Mouse (Mus musculus): ENCODE data around the gene Hist1h2bg.
A peak's percentile ranks its signal among the peaks of the same experiment; 100 is the strongest.
"Not testable (repeated sequence)": the region's sequence is repeated elsewhere in the genome, so short reads cannot be mapped to it uniquely, and the experiment has no call there.

Gene Hist1h2bg

GRCm38 (mm10) chr13:23582219-23583056 lies 11.2 kb downstream of the Hist1h2bg start:
- no peak for DNase-seq (ENCODE audit: low read depth, low spot score)

GRCm38 (mm10) chr13:23583387-23584068 lies 12.3 kb downstream of the Hist1h2bg start:
- DNase-seq (ENCODE audit: low read depth, low spot score) = no peak

GRCm38 (mm10) chr13:23584331-23584730 lies 13.1 kb downstream of the Hist1h2bg start:
- DNase-seq (ENCODE audit: low read depth, low spot score) = no peak

- peak; percentile 84 for DNase-seq (ENCODE audit: low read depth, low spot score)
Measured at GRCm38 (mm10) chr13:23585029-23585441, 13.8 kb downstream of the Hist1h2bg start.

- DNase-seq (ENCODE audit: low read depth, low spot score) = peak; percentile 91
Measured at GRCm38 (mm10) chr13:23585442-23586098, 14.4 kb downstream of the Hist1h2bg start.

GRCm38 (mm10) chr13:23586099-23586939 lies 15.1 kb downstream of the Hist1h2bg start:
- peak; percentile 46 for DNase-seq (ENCODE audit: low read depth, low spot score)

- DNase-seq (ENCODE audit: low read depth, low spot score) = no peak
Measured at GRCm38 (mm10) chr13:23586940-23587225, 15.7 kb downstream of the Hist1h2bg start.

GRCm38 (mm10) chr13:23591206-23591605 lies 20.0 kb downstream of the Hist1h2bg start:
- DNase-seq (ENCODE audit: low read depth, low spot score) = no peak

GRCm38 (mm10) chr13:23591886-23592285 lies 20.7 kb downstream of the Hist1h2bg start:
- DNase-seq (ENCODE audit: low read depth, low spot score) = not testable (repeated sequence)

GRCm38 (mm10) chr13:23592614-23593013 lies 21.4 kb downstream of the Hist1h2bg start:
- DNase-seq (ENCODE audit: low read depth, low spot score) = no peak

GRCm38 (mm10) chr13:23593051-23593770 lies 22.0 kb downstream of the Hist1h2bg start:
- peak; percentile 28 for DNase-seq (ENCODE audit: low read depth, low spot score)

- no peak for DNase-seq (ENCODE audit: low read depth, low spot score)
Measured at GRCm38 (mm10) chr13:23595185-23595584, 24.0 kb downstream of the Hist1h2bg start.

- DNase-seq (ENCODE audit: low read depth, low spot score) = no peak
Measured at GRCm38 (mm10) chr13:23595622-23596372, 24.6 kb downstream of the Hist1h2bg start.

- peak; percentile 83 for DNase-seq (ENCODE audit: low read depth, low spot score)
Measured at GRCm38 (mm10) chr13:23597957-23598356, 26.8 kb downstream of the Hist1h2bg start.

- DNase-seq (ENCODE audit: low read depth, low spot score) = no peak
Measured at GRCm38 (mm10) chr13:23603182-23603699, 32.0 kb downstream of the Hist1h2bg start.

- no peak for DNase-seq (ENCODE audit: low read depth, low spot score)
Measured at GRCm38 (mm10) chr13:23604452-23604851, 33.3 kb downstream of the Hist1h2bg start.

GRCm38 (mm10) chr13:23605052-23605451 lies 33.9 kb downstream of the Hist1h2bg start:
- DNase-seq (ENCODE audit: low read depth, low spot score) = no peak

GRCm38 (mm10) chr13:23609209-23609608 lies 38.0 kb downstream of the Hist1h2bg start:
- no peak for DNase-seq (ENCODE audit: low read depth, low spot score)

- DNase-seq (ENCODE audit: low read depth, low spot score) = no peak
Measured at GRCm38 (mm10) chr13:23609844-23610243, 38.6 kb downstream of the Hist1h2bg start.

GRCm38 (mm10) chr13:23610393-23610792 lies 39.2 kb downstream of the Hist1h2bg start:
- no peak for DNase-seq (ENCODE audit: low read depth, low spot score)
